Comparison of ENCODE assay signal across 26 mouse cellular contexts in the genomic region with DNA sequence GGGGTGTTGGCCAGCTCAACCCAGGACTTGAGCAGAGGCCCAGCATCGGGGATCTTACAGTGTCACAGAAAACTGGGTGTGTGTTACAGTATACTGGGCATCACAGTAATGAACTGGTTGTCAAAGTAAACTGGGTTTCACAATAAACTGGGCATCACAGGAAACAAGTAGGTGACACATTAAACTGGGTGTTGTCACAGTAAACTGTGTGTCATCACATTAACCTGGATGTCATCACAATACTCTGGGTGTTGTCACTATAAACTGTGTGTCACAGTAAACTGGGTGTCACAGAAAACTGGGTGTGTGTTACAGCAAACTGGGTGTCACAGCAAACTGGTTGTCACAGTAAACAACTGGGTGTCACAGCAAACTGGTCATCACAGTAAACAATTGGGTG. TPM values are rescaled to one million over a fixed set of nuclear protein-coding genes. Genes with fewer than 3 reads are reported as not detected.
"Had no signal": no experiment of that assay in that cellular context is flagged by ENCODE, and none has a peak within 500 bp of the region (broad histone marks: within the 10 kb centered on the region; RNA-seq: fewer than 3 reads in every experiment).

No protein-coding gene starts in this region.

- DNase-seq: gastrocnemius, postnatal 14 days; gastrocnemius, postnatal 36 days; heart, adult 18-20 months; heart, postnatal 14 days; heart, postnatal 36 days; kidney, adult 11 months; kidney, adult 2 months; kidney, adult 9 months; kidney, postnatal 14 days; kidney, postnatal 36 days; layer of hippocampus, adult 9-11 months; layer of hippocampus, postnatal 36 days; left cerebral cortex, postnatal 4 days had no signal

- ATAC-seq: hindbrain, postnatal 0 days; intestine, embryonic 16.5 days had no signal

RNA-seq across cellular contexts. Expression of gene Trem1, which starts 17.1 kb away (rescaled TPM):
- total RNA-seq: gastrocnemius, adult 18-20 months; gastrocnemius, adult 8-10 months; gastrocnemius, postnatal 14 days; gastrocnemius, postnatal 36 days; heart, postnatal 36 days; hindbrain, postnatal 0 days; layer of hippocampus, adult 18-20 months; layer of hippocampus, adult 8-10 months; layer of hippocampus, postnatal 14 days; layer of hippocampus, postnatal 36 days; left cerebral cortex, adult 18-20 months; left cerebral cortex, postnatal 10 days; left cerebral cortex, postnatal 25 days; left cerebral cortex, postnatal 4 days; liver, adult 2 months had no signal

RNA-seq across cellular contexts. Expression of gene Trem3, which starts 32.1 kb away (rescaled TPM):
- total RNA-seq: gastrocnemius, adult 18-20 months; gastrocnemius, adult 8-10 months; gastrocnemius, postnatal 14 days; gastrocnemius, postnatal 36 days; heart, adult 18-20 months; heart, postnatal 14 days; heart, postnatal 36 days; hindbrain, postnatal 0 days; layer of hippocampus, adult 18-20 months; layer of hippocampus, adult 8-10 months; layer of hippocampus, postnatal 14 days; layer of hippocampus, postnatal 36 days; left cerebral cortex, adult 18-20 months; liver, adult 2 months had no signal

RNA-seq across cellular contexts. Expression of gene A530064D06Rik, which starts 48.4 kb away (rescaled TPM):
- total RNA-seq: gastrocnemius, adult 18-20 months; gastrocnemius, adult 8-10 months; gastrocnemius, postnatal 14 days; gastrocnemius, postnatal 36 days; heart, adult 18-20 months; heart, postnatal 14 days; heart, postnatal 36 days; hindbrain, postnatal 0 days; layer of hippocampus, adult 18-20 months; layer of hippocampus, postnatal 14 days; layer of hippocampus, postnatal 36 days; left cerebral cortex, adult 18-20 months; left cerebral cortex, adult 8-10 months; left cerebral cortex, postnatal 10 days; left cerebral cortex, postnatal 25 days; left cerebral cortex, postnatal 4 days had no signal

RNA-seq across cellular contexts. Expression of gene Treml4, which starts 48.7 kb away (rescaled TPM):
- total RNA-seq: gastrocnemius, adult 18-20 months; gastrocnemius, adult 8-10 months; gastrocnemius, postnatal 14 days; gastrocnemius, postnatal 36 days; hematopoietic stem cell, adult 5-6 weeks; hindbrain, postnatal 0 days; layer of hippocampus, adult 18-20 months; layer of hippocampus, adult 8-10 months; layer of hippocampus, postnatal 14 days; layer of hippocampus, postnatal 36 days; left cerebral cortex, adult 8-10 months; left cerebral cortex, postnatal 10 days; left cerebral cortex, postnatal 25 days had no signal
